Mouse (Mus musculus) CH12.LX (cell line): Measurements from ENCODE around the gene Synj2.

Source experiments
- BHLHE40 ChIP-seq: IDR thresholded peaks from 2 replicates; pipeline ENCODE4 v1.6.1; 2011; ENCODE audit warnings: mild to moderate bottlenecking, low read depth, low read length, improper control_type of control experiment
- CHD2 ChIP-seq: IDR thresholded peaks from 2 replicates; pipeline ENCODE4 v1.6.1; 2011; ENCODE audit warnings: low read length, improper control_type of control experiment
- CTCF ChIP-seq, 2 experiments: IDR thresholded peaks in 1 of 2; conservative IDR thresholded peaks in 1 of 2; 2 replicates each; pipeline ENCODE4 v1.5.1; 2011 to 2012; ENCODE audit warnings: low read depth in 2 of 2, low read length in 2 of 2, improper control_type of control experiment in 1 of 2, inconsistent platforms in 1 of 2, mild to moderate bottlenecking in 1 of 2, moderate library complexity in 1 of 2
- MXI1 ChIP-seq: IDR thresholded peaks from 2 replicates; pipeline ENCODE4 v1.6.1; 2011; ENCODE audit warnings: mild to moderate bottlenecking, low read depth, low read length, improper control_type of control experiment
- MYC ChIP-seq: IDR thresholded peaks from 2 replicates; pipeline ENCODE4 v1.6.1; 2011; ENCODE audit warnings: low read depth, mild to moderate bottlenecking, improper control_type of control experiment, low read length
- NELFE ChIP-seq: IDR thresholded peaks from 2 replicates; pipeline ENCODE4 v1.6.1; 2011; ENCODE audit warnings: low read depth, low read length, improper control_type of control experiment
- POLR2A ChIP-seq: IDR thresholded peaks from 2 replicates; pipeline ENCODE4 v1.6.1; 2011; ENCODE audit warnings: low read depth, mild to moderate bottlenecking, improper control_type of control experiment, low read length
- SIN3A ChIP-seq: IDR thresholded peaks from 2 replicates; pipeline ENCODE4 v1.6.1; 2012; ENCODE audit warnings: low read length, improper control_type of control experiment, inconsistent platforms
- SMC3 ChIP-seq: IDR thresholded peaks from 2 replicates; pipeline ENCODE4 v1.6.1; 2011; ENCODE audit warnings: low read depth, low read length, improper control_type of control experiment
- TCF12 ChIP-seq: IDR thresholded peaks from 2 replicates; pipeline ENCODE4 v1.6.1; 2014; ENCODE audit warnings: low read depth, mild to moderate bottlenecking, inconsistent platforms, low read length, improper control_type of control experiment
- ZC3H11A ChIP-seq: IDR thresholded peaks from 2 replicates; pipeline ENCODE4 v1.6.1; 2012; ENCODE audit warnings: low read depth, mild to moderate bottlenecking, inconsistent platforms, low read length, improper control_type of control experiment
- ZMIZ1 ChIP-seq: IDR thresholded peaks from 2 replicates; pipeline ENCODE4 v1.6.1; 2012; ENCODE audit warnings: low read depth, mild to moderate bottlenecking, inconsistent platforms, low read length, improper control_type of control experiment

- TF ChIP-seq ZMIZ1: no peak
- no peak for TF ChIP-seq CTCF (conservative IDR thresholded peaks at IDR 0.05 in 1 of 2, IDR thresholded peaks at IDR 0.05 in 1 of 2; ENCODE audit: low read depth in 2 of 2, low read length in 2 of 2)
- TF ChIP-seq NELFE: no peak
- no peak for TF ChIP-seq CHD2
- TF ChIP-seq TCF12: no peak
- no peak for TF ChIP-seq MXI1
- no peak for TF ChIP-seq SMC3
- no peak for TF ChIP-seq BHLHE40
- no peak for TF ChIP-seq POLR2A
- no peak for TF ChIP-seq MYC
- no peak for TF ChIP-seq SIN3A
- no peak for TF ChIP-seq ZC3H11A
Measured at GRCm38 (mm10) chr17:5977921-5978504, 36.9 kb downstream of the Synj2 start.
